Mouse (Mus musculus): ENCODE measurements around the gene Sdc3. TPM values are rescaled to one million over a fixed set of nuclear protein-coding genes. Genes with fewer than 3 reads are reported as not detected.

Gene Sdc3
- total and polyA plus RNA-seq, 3 experiments: 0.14 to 0.30 TPM; not detected in 1

DNA sequence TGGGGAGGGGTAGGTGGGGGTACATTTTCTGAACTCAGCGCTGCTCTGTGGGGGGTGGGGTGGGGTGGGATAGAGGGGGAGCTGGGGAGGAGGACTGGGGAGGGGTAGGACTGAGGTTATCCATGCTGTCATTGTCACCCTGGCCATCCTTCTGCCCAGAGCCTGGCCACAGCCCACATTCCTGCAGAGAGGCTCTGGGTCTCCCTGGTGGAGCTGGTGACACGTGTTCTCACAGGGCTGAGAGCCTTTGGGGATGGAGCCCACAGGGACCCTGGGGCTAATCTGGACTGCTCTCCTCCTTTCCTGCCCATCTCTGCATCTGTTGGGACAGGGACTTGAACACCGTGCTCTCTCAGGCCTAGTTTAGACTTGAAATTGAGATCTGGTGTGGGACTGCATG, 18.5 kb downstream of the Sdc3 start:
- no peaks in the 10 kb centered on the region for H3K9me3 ChIP-seq (replicated peaks; ENCODE audit: low read length)
- no peaks in the 10 kb centered on the region for H3K4me1 ChIP-seq (ENCODE audit: control insufficient read depth in 1 of 2, insufficient read depth in 2 of 2)
- in situ Hi-C loops (cut with MboI; ENCODE audit: low pct_ligation_motif_present, low pct_unique_long_range_greater_than_20kb, low sequenced_read_pairs): no loop called here
- H3K27ac ChIP-seq (ENCODE audit: insufficient read depth, low read depth): no peak overlapping the region
- TF ChIP-seq USF1 (IDR thresholded peaks at IDR 0.05; ENCODE audit: low read depth, low read length): no peak
- TF ChIP-seq KAT2A (IDR thresholded peaks at IDR 0.05; ENCODE audit: insufficient replicate concordance, low read length): no peak
- no peak for TF ChIP-seq ZC3H11A (IDR thresholded peaks at IDR 0.05; ENCODE audit: low read depth, low read length)
- TF ChIP-seq CTCF (conservative IDR thresholded peaks at IDR 0.05 in 1 of 2, IDR thresholded peaks at IDR 0.05 in 1 of 2; ENCODE audit: low read depth in 2 of 2, low read length in 2 of 2): no peak
- TF ChIP-seq PAX5 (IDR thresholded peaks at IDR 0.05; ENCODE audit: low read length): no peak
- no peak for TF ChIP-seq MAZ (IDR thresholded peaks at IDR 0.05; ENCODE audit: low read depth, low read length)
- no peak for TF ChIP-seq E2F4 (IDR thresholded peaks at IDR 0.05; ENCODE audit: insufficient replicate concordance, low read depth, low read length)
- TF ChIP-seq GABPA (IDR thresholded peaks at IDR 0.05; ENCODE audit: insufficient replicate concordance, low read depth, low read length): no peak
- TF ChIP-seq ZMIZ1 (IDR thresholded peaks at IDR 0.05; ENCODE audit: low read depth, low read length): no peak
- TF ChIP-seq JUN (IDR thresholded peaks at IDR 0.05; ENCODE audit: insufficient read depth, low read depth, low read length): no peak
- no peak for TF ChIP-seq ELF1 (IDR thresholded peaks at IDR 0.05; ENCODE audit: low read depth, low read length)
- TF ChIP-seq ETS1 (conservative IDR thresholded peaks at IDR 0.05; ENCODE audit: low read depth, low read length): no peak
- no peak for TF ChIP-seq MAFK (IDR thresholded peaks at IDR 0.05; ENCODE audit: insufficient replicate concordance, low read length)
- TF ChIP-seq CHD1 (IDR thresholded peaks at IDR 0.05; ENCODE audit: low read depth, low read length): no peak
- no peak overlapping the region for H3K4me2 ChIP-seq (ENCODE audit: insufficient read depth, low read depth, poor library complexity, severe bottlenecking)
- no peaks in the 10 kb centered on the region for H3K79me2 ChIP-seq (replicated peaks; ENCODE audit: control insufficient read depth, extremely low read depth, insufficient read depth, poor library complexity, severe bottlenecking)
- H3K9ac ChIP-seq (ENCODE audit: insufficient read depth, low read depth): no peak overlapping the region
- H3K27me3 ChIP-seq (replicated peaks): peaks cover 77% of the 10 kb centered on the region
- H3K4me3 ChIP-seq (replicated peaks in 1 of 3; ENCODE audit: low read depth in 2 of 3, low read length in 2 of 3, poor library complexity in 1 of 3): no peak overlapping the region
- H3K36me3 ChIP-seq (replicated peaks in 1 of 2; ENCODE audit: control insufficient read depth in 1 of 2, insufficient read depth in 1 of 2, low read length in 1 of 2): no peaks in the 10 kb centered on the region
- dilution Hi-C loops (cut with MboI; ENCODE audit: extremely low pct_ligation_motif_present, extremely low pct_unique_long_range_greater_than_20kb, low sequenced_read_pairs): no loop called here
- no peak for DNase-seq (ENCODE audit: extremely low read depth)

DNA sequence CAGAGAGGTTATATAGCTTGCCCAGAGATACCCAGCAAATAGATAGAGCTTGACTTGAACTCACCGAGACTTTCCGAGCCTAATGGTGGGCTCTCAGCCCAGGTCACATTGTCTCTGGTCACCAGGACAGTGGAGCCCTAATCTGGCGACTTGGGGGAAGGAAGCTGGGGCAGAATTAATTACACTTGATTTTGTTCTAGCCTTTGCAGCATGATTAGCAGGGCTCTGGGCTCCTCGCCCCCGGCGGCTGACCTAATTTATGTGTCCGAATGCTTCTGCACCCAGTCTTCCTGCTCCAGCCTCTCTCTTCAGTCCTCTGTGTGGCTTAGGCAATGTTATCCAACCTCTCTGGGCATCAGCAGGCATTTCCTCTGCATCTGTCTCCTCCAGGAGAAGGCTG, 19.0 kb downstream of the Sdc3 start:
- TF ChIP-seq ZMIZ1 (IDR thresholded peaks at IDR 0.05; ENCODE audit: low read depth, low read length) (no peak), CHD2 (IDR thresholded peaks at IDR 0.05; ENCODE audit: low read length) (no peak), ZC3H11A (IDR thresholded peaks at IDR 0.05; ENCODE audit: low read depth, low read length) (no peak), SMC3 (IDR thresholded peaks at IDR 0.05; ENCODE audit: low read depth, low read length) (no peak), SIN3A (IDR thresholded peaks at IDR 0.05; ENCODE audit: low read length) (no peak), NELFE (IDR thresholded peaks at IDR 0.05; ENCODE audit: low read depth, low read length) (no peak), MEF2A (IDR thresholded peaks at IDR 0.05; ENCODE audit: borderline replicate concordance, low read depth, low read length) (no peak), HCFC1 (IDR thresholded peaks at IDR 0.05; ENCODE audit: low read depth, low read length) (no peak), MYC (IDR thresholded peaks at IDR 0.05; ENCODE audit: low read depth, low read length) (no peak), TBP (conservative IDR thresholded peaks at IDR 0.05; ENCODE audit: low read depth, low read length) (no peak), USF2 (conservative IDR thresholded peaks at IDR 0.05; ENCODE audit: low read depth, low read length) (no peak), MAZ (IDR thresholded peaks at IDR 0.05; ENCODE audit: low read depth, low read length) (no peak), MAX (IDR thresholded peaks at IDR 0.05; ENCODE audit: low read length) (no peak), ZKSCAN1 (IDR thresholded peaks at IDR 0.05; ENCODE audit: borderline replicate concordance, low read depth, low read length) (no peak)
- H3K27ac ChIP-seq (ENCODE audit: insufficient read depth, low read depth): no peak overlapping the region
- DNase-seq (ENCODE audit: extremely low read depth): no peak
- H3K9ac ChIP-seq (ENCODE audit: insufficient read depth, low read depth): no peak overlapping the region
- H3K9me3 ChIP-seq (replicated peaks; ENCODE audit: low read length): no peaks in the 10 kb centered on the region
- peaks cover 81% of the 10 kb centered on the region for H3K27me3 ChIP-seq (replicated peaks)
- no peaks in the 10 kb centered on the region for H3K4me1 ChIP-seq (ENCODE audit: control insufficient read depth in 1 of 2, insufficient read depth in 2 of 2)
- dilution Hi-C loops (cut with MboI; ENCODE audit: extremely low pct_ligation_motif_present, extremely low pct_unique_long_range_greater_than_20kb, low sequenced_read_pairs): no loop called here
- in situ Hi-C loops (cut with MboI; ENCODE audit: low pct_ligation_motif_present, low pct_unique_long_range_greater_than_20kb, low sequenced_read_pairs): no loop called here
- H3K36me3 ChIP-seq (replicated peaks in 1 of 2; ENCODE audit: control insufficient read depth in 1 of 2, insufficient read depth in 1 of 2, low read length in 1 of 2): no peaks in the 10 kb centered on the region
- H3K79me2 ChIP-seq (replicated peaks; ENCODE audit: control insufficient read depth, extremely low read depth, insufficient read depth, poor library complexity, severe bottlenecking): no peaks in the 10 kb centered on the region
- no peak overlapping the region for H3K4me3 ChIP-seq (replicated peaks in 1 of 3; ENCODE audit: low read depth in 2 of 3, low read length in 2 of 3, poor library complexity in 1 of 3)
- no peak overlapping the region for H3K4me2 ChIP-seq (ENCODE audit: insufficient read depth, low read depth, poor library complexity, severe bottlenecking)
